Mouse (Mus musculus) liver, embryonic 12.5 days (tissue): ENCODE results near the gene Crtc3. TPM values are rescaled to one million over a fixed set of nuclear protein-coding genes. Genes with fewer than 3 reads are reported as not detected.

Experiments used
- ATAC-seq: fragments of 200-750 bp; cut with Nextera tagmentation; 2 replicates; pipeline ENCODE4 v1.8.0; 2017; ENCODE audit warnings: moderate number of reproducible peaks, mild to moderate bottlenecking, moderate library complexity
- H3K27ac ChIP-seq: fragments of 300-500 bp; sonication (generic); 2 replicates; pipeline ENCODE4 v1.5.1; 2016; ENCODE audit warnings: mild to moderate bottlenecking
- H3K27me3 ChIP-seq: fragments of 300-500 bp; sonication (generic); replicated peaks from 2 replicates; pipeline ENCODE4 v1.6.1; 2016; ENCODE audit warnings: mild to moderate bottlenecking, moderate library complexity
- H3K36me3 ChIP-seq: fragments of 300-500 bp; sonication (generic); 2 replicates; pipeline ENCODE4 v1.6.1; 2016; ENCODE audit warnings: mild to moderate bottlenecking, moderate library complexity
- H3K4me1 ChIP-seq: fragments of 300-500 bp; sonication (generic); 2 replicates; pipeline ENCODE4 v1.6.1; 2016
- H3K4me2 ChIP-seq: fragments of 300-500 bp; sonication (generic); 2 replicates; pipeline ENCODE4 v1.6.1; 2016; ENCODE audit warnings: mild to moderate bottlenecking, moderate library complexity
- H3K4me3 ChIP-seq: fragments of 300-500 bp; sonication (generic); 2 replicates; pipeline ENCODE4 v1.5.1; 2016; ENCODE audit warnings: mild to moderate bottlenecking, moderate library complexity
- H3K9ac ChIP-seq: fragments of 300-500 bp; sonication (generic); 2 replicates; pipeline ENCODE4 v1.6.1; 2016; ENCODE audit warnings: mild to moderate bottlenecking, moderate library complexity
- H3K9me3 ChIP-seq: fragments of 300-500 bp; sonication (generic); replicated peaks from 2 replicates; pipeline ENCODE4 v1.6.1; 2016; ENCODE audit warnings: mild to moderate bottlenecking, moderate library complexity
- WGBS: fragments of 180-500 bp; shearing (Covaris S2); methylation state at CpG from one replicate; pipeline ENCODE4 v1.1.7; 2016; ENCODE audit not compliant: insufficient replicate concordance; 5-methylcytosine and 5-hydroxymethylcytosine counted together
- polyA plus RNA-seq: library from polyadenylated mRNA; unstranded; fragments of >200 nt; fragmentation: Nextera tagmentation; extraction: Ambion mirVana; gene quantifications from 2 replicates; pipeline ENCODE4 v1.2.1, GENCODE M21; 2016

Crtc3 gene
- polyA plus RNA-seq, 1 experiment from 2014 or later, result 7.1 TPM

DNA sequence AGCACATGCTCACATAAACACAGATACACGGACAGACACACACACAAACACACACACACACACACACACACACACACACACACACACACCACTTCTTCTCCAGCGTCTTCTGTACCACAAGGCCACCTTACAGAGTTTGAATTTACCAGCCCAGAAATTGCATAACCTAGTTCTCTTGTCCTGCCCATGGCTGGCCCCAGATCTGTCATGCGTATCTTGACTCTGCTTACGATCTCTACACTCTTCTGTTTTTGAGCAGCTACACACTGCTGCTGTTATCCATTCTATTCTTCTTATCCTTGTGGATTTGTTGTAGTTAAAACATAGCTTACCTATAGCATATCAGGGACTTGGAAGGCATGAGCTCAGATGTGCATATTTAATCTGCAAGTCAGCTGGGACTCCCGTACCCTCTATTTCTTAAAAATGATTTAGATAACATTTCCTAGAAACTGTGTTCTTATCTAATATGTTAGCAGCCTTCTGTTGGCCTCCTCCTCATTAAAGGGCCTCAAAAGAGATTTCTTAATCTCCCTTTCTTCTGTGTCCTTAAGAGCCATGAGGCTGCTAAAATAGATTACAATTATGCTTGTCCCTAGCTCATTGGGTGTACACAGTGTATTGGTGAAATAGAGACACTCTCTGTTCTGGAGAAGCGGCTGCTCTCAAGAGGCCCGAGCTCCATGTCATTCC, 146.4 kb downstream of the Crtc3 start:
- Histone ChIP-seq H3K4me3 (peak overlapping the region; percentile 18), H3K9me3 (no peaks in the 10 kb centered on the region), H3K4me1 (peaks cover 72% of the 10 kb centered on the region), H3K4me2 (peak overlapping the region; percentile 60), H3K36me3 (no peaks in the 10 kb centered on the region), H3K27ac (peak overlapping the region; percentile 89), H3K9ac (peak overlapping the region; percentile 59), H3K27me3 (no peaks in the 10 kb centered on the region)
- ATAC-seq, result peak; percentile 97
- WGBS, result 26% methylated on average over 7 of the region's 7 CpGs

DNA sequence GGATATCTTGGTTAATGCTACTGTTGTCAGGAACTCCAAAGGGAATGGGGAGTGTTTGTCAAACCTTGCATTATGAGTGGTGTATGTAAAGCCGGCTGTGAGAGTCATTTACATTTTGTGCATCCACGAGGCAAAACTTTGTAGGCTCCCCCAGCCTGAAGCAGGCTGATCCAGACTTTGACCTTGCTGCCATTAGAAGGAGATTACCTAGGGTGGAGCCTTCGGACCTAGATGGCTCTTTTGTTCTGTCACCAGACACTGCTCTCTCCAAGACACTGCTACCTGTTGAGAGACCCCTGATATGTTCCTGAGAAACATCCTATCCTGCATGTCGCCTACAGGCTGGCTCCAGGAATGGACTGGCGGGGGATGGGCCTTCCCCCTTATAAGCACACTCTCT, 149.1 kb downstream of the Crtc3 start:
- peaks cover 79% of the 10 kb centered on the region for H3K4me1 ChIP-seq

More for the DNA sequence above, 149.1 kb downstream of the Crtc3 start:
- Histone ChIP-seq H3K4me3 (no peak overlapping the region), H3K9ac (no peak overlapping the region), H3K27me3 (no peaks in the 10 kb centered on the region), H3K36me3 (no peaks in the 10 kb centered on the region), H3K27ac (no peak overlapping the region), H3K4me2 (no peak overlapping the region), H3K9me3 (no peaks in the 10 kb centered on the region)
- WGBS, result 69% methylated on average over 5 of the region's 5 CpGs
- no peak for ATAC-seq

Other genes with a start within 250 kb of the Crtc3 start
- 47.2 and 47.8 TPM in 2 replicates for gene Blm, start 153.8 kb downstream of the Crtc3 start, polyA plus RNA-seq
- gene Iqgap1, start 137.1 kb upstream of the Crtc3 start, polyA plus RNA-seq, result 19.4 and 19.9 TPM in 2 replicates
- gene Zscan2, start 172.0 kb upstream of the Crtc3 start, polyA plus RNA-seq, result 0.23 and 0.58 TPM in 2 replicates
- gene Wdr73, start 212.4 kb upstream of the Crtc3 start, polyA plus RNA-seq, result 29.1 and 30.3 TPM in 2 replicates
- gene Nmb, start 216.2 kb upstream of the Crtc3 start, polyA plus RNA-seq, result 1.6 and 2.4 TPM in 2 replicates